10 mouse cellular contexts compared by ENCODE assay signal in the genomic region with DNA sequence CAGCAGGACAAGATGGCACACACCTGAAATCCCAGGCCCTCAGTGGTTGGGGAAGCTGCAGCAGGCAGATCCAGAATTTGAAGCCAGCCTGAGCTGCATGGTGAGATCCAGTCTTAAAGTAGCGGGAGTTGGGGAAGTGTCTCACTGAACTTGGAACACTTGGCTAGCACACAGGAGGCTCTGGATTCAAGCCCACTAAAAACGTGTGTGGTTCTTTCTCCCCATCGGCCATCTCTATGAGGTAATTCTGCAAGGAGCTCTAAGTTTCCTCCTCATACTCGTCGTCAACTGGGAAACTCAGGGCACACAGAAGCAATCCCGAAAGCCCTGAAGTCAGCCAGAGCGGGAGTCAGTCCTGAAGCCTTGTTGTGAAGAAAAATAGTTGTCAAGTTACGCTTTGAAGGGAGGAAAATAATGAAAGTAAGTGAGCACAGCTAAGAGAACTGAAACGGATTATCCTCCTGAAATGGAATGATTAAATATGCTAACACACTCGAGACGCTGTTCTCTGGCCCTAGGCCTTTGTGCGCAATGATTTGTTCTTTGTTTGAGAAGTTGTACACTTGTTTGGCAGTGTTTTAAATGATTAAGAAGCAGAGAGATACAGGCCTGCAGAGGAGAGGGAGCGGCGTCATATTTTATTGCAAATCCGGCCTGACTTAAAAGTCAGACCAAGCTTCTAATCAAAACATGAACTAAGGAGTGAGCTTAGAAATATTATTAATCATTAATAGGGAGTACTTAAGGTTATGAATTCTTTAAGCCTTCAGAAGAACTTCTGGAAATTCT.
DNase-seq lines count a peak whose midpoint lies in the region; ATAC-seq lines count a peak whose summit lies in the region.
"Had no signal": no experiment of that assay in that cellular context is flagged by ENCODE, and none has a peak within 500 bp of the region (broad histone marks: within the 10 kb centered on the region; RNA-seq: fewer than 3 reads in every experiment).

No protein-coding gene starts in this region.

- 0 out of 2 replicates have a peak, but pooled peaks cover 2% of the 10 kb centered on the region for H3K4me1 ChIP-seq in intestine, embryonic 15.5 days (replicated peaks)
- H3K4me1 ChIP-seq: limb, embryonic 15.5 days had no signal

- H3K27ac ChIP-seq in intestine, embryonic 15.5 days = 0 out of 2 replicates have a peak overlapping the region, but pooled peaks have one; percentile 44
- H3K27ac ChIP-seq: hindbrain, embryonic 15.5 days; limb, embryonic 15.5 days had no signal

- H3K27me3 ChIP-seq in intestine, embryonic 15.5 days (replicated peaks) = no peaks in the 10 kb centered on the region
- H3K27me3 ChIP-seq: hindbrain, embryonic 15.5 days; limb, embryonic 15.5 days had no signal

- H3K36me3 ChIP-seq in intestine, embryonic 15.5 days = no peaks in the 10 kb centered on the region
- H3K36me3 ChIP-seq: hindbrain, embryonic 15.5 days; limb, embryonic 15.5 days had no signal

- peak; percentile 10 for DNase-seq in heart, postnatal 4 days
- no peak for DNase-seq in heart, adult 8-10 months (ENCODE audit: low spot score)
- DNase-seq in kidney, adult 9 months = peak; percentile 70
- peak; percentile 16 for DNase-seq in lung, postnatal 10 days
- DNase-seq in frontal cortex, adult 2 months (ENCODE audit: extremely low spot score in 1 of 2, low spot score in 1 of 2) = no peak
- DNase-seq in adrenal gland, postnatal 10 days = no peak

- no peak overlapping the region for H3K4me3 ChIP-seq in intestine, embryonic 15.5 days (replicated peaks)
- H3K4me3 ChIP-seq: hindbrain, embryonic 15.5 days; limb, embryonic 15.5 days; myocyte had no signal

- no peak overlapping the region for H3K9ac ChIP-seq in intestine, embryonic 15.5 days
- H3K9ac ChIP-seq: hindbrain, embryonic 15.5 days; limb, embryonic 15.5 days had no signal

- peak overlapping the region; percentile 19; the same call in 1 of the 2 replicates for H3K4me2 ChIP-seq in intestine, embryonic 15.5 days (replicated peaks)
- H3K4me2 ChIP-seq: hindbrain, embryonic 15.5 days; limb, embryonic 15.5 days had no signal

- no peaks in the 10 kb centered on the region for H3K9me3 ChIP-seq in intestine, embryonic 15.5 days
- H3K9me3 ChIP-seq: hindbrain, embryonic 15.5 days; limb, embryonic 15.5 days had no signal

- 26% methylated on average over 15 of the region's 15 CpGs for WGBS in intestine, embryonic 15.5 days

- ATAC-seq in intestine, embryonic 15.5 days = peak; percentile 86

Comparison
In these comparisons a context has a peak if more than half of its experiments do, and no peak if none do; other contexts are left out.
1. DNase-seq: peak in heart, postnatal 4 days (single experiment), kidney, adult 9 months (single experiment) and lung, postnatal 10 days (single experiment); none in heart, adult 8-10 months (single experiment), frontal cortex, adult 2 months (0 of 2) and adrenal gland, postnatal 10 days (single experiment).